Mouse (Mus musculus) stomach, postnatal 0 days (tissue): ENCODE results near the gene Ift46. TPM values are rescaled to one million over a fixed set of nuclear protein-coding genes. Genes with fewer than 3 reads are reported as not detected.
"Not testable (repeated sequence)": the region's sequence is repeated elsewhere in the genome, so short reads cannot be mapped to it uniquely, and the experiment has no call there.

Experiments
- ATAC-seq: fragments of 200-750 bp; cut with Nextera tagmentation; 2 replicates; pipeline ENCODE4 v1.8.0; 2017; ENCODE audit not compliant: low FRiP score, low TSS enrichment
- DNase-seq: peaks from one replicate; pipeline ENCODE4 v3.0.0-alpha.2; 2016; ENCODE audit warnings: low spot score
- H3K27ac ChIP-seq: fragments of 300-500 bp; sonication (generic); replicated peaks from 2 replicates; pipeline ENCODE4 v1.5.1; 2014; ENCODE audit warnings: mild to moderate bottlenecking, control low read depth
- H3K27me3 ChIP-seq: fragments of 300-500 bp; sonication (generic); 2 replicates; pipeline ENCODE4 v1.6.1; 2014; ENCODE audit warnings: low read length; ENCODE audit not compliant: control insufficient read depth, insufficient read depth
- H3K36me3 ChIP-seq: fragments of 300-500 bp; sonication (generic); 2 replicates; pipeline ENCODE4 v1.6.1; 2014; ENCODE audit warnings: low read length, mixed read lengths; ENCODE audit not compliant: control insufficient read depth, insufficient read depth
- H3K4me1 ChIP-seq: fragments of 300-500 bp; sonication (generic); replicated peaks from 2 replicates; pipeline ENCODE4 v1.6.1; 2014; ENCODE audit warnings: antibody characterized with exemption; ENCODE audit not compliant: control insufficient read depth, insufficient read depth
- H3K4me2 ChIP-seq: fragments of 300-500 bp; sonication (generic); replicated peaks from 2 replicates; pipeline ENCODE4 v1.6.1; 2014; ENCODE audit warnings: low read depth, mild to moderate bottlenecking, control low read depth, moderate library complexity
- H3K4me3 ChIP-seq: fragments of 300-500 bp; sonication (generic); 2 replicates; pipeline ENCODE4 v1.5.1; 2014; ENCODE audit warnings: low read depth, low read length, control low read depth
- H3K9ac ChIP-seq: fragments of 300-500 bp; sonication (generic); 2 replicates; pipeline ENCODE4 v1.6.1; 2014; ENCODE audit warnings: mild to moderate bottlenecking, low read length, control low read depth, mixed read lengths
- H3K9me3 ChIP-seq: fragments of 300-500 bp; sonication (generic); 2 replicates; pipeline ENCODE4 v1.6.1; 2016; ENCODE audit warnings: low read length; ENCODE audit not compliant: control insufficient read depth
- CTCF ChIP-seq: IDR thresholded peaks from 2 replicates; pipeline ENCODE4 v1.5.1; 2016; ENCODE audit warnings: antibody characterized with exemption, low read depth, mild to moderate bottlenecking, moderate library complexity
- EP300 ChIP-seq: optimal IDR thresholded peaks from 2 replicates; pipeline ENCODE3; 2016; ENCODE audit warnings: antibody characterized with exemption
- WGBS: fragments of 180-500 bp; shearing (Covaris S2); extraction: QIAGEN DNeasy Blood & Tissue Kit; methylation state at CpG from one replicate; pipeline ENCODE4 v1.1.7; 2014; 5-methylcytosine and 5-hydroxymethylcytosine counted together
- polyA plus RNA-seq: library from polyadenylated mRNA; unstranded; fragments of >200 nt; fragmentation: Nextera tagmentation; extraction: Ambion mirVana; gene quantifications from 2 replicates; pipeline ENCODE4 v1.2.1, GENCODE M21; 2015

Gene Ift46
- polyA plus RNA-seq, 1 experiment from 2014 or later = 55.5 TPM

DNA sequence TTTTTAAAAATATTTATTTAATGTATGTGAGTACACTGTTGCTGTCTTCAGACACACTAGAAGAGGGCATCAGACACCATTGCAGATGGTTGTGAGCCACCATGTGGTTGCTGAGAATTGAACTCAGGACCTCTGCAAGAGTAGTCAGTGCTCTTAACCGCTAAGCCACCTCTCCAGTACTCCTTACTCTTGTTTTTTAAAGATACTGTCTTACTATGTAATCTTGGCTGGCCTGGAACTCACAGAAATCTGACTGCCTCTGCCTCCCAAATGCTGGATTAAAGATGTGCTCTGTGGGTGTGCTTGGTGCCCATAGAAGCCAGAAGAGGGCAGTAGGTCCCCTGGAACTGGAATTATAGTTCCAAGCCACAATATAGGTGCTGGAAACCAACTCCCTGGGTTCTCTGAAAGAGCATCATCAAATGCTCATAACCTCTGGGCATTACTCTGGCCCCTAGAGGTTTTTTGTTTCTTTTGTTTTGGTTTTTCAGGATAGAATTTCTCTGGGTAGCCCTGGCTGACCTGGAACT, 27.0 kb upstream of the Ift46 start:
- H3K4me1 ChIP-seq = no peaks in the 10 kb centered on the region
- 90% methylated on average over 1 of the region's 1 CpGs for WGBS
- no peak overlapping the region for H3K9ac ChIP-seq
- DNase-seq (no peak), ATAC-seq (no peak)
- no peak overlapping the region for H3K4me2 ChIP-seq
- H3K4me3 ChIP-seq = no peak overlapping the region
- H3K27ac ChIP-seq = no peak overlapping the region
- peaks cover 5% of the 10 kb centered on the region; the same call in 1 of the 2 replicates for H3K36me3 ChIP-seq
- no peaks in the 10 kb centered on the region for H3K27me3 ChIP-seq
- no peaks in the 10 kb centered on the region for H3K9me3 ChIP-seq
- TF ChIP-seq CTCF (peak; percentile 48), EP300 (no peak)

DNA sequence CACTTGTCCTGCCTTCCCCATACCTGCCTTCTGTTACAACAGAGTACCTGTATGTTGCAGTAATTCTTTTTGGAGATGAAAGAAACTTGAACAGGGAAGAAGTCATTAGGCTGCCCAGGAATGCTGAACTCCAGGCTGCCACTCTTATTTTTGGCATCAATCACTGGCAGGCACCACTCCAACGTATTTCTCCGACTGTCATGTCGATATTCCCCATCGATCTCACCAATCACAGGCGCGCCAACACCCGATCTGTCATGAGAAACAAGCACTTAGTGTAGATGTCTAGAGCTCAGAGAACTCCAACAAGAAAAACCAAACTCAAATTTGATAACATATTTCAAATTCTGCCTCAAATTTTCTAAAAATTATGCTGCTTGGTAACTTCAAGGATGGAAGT, 22.3 kb upstream of the Ift46 start:
- 93% methylated on average over 7 of the region's 7 CpGs for WGBS
- ATAC-seq = no peak
- TF ChIP-seq EP300 (no peak), CTCF (no peak)

DNA sequence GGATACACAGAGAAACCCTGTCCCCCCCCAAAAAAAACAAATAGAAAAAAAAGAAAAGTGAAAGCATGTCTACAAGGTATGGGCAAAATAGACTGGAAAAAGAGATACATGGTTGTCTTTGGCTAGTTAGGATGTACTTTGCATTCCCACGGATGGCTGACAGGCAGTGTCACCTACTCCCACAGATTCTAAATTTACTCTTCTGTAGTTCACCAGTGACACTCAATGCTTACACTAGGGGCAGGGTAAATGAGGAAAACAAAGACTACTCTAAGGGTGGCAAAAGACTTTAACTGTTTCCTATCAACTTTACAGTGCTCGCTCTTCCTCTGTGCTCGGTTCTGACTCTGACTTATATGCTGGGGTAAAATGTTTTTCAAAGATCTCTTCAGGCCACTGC, 21.0 kb upstream of the Ift46 start:
- DNase-seq = no peak
- Histone ChIP-seq H3K27ac (no peak overlapping the region), H3K9me3 (no peaks in the 10 kb centered on the region), H3K4me1 (no peaks in the 10 kb centered on the region), H3K27me3 (no peaks in the 10 kb centered on the region), H3K4me2 (no peak overlapping the region), H3K36me3 (peaks cover 20% of the 10 kb centered on the region), H3K9ac (no peak overlapping the region), H3K4me3 (no peak overlapping the region)
- 87% methylated on average over 3 of the region's 3 CpGs for WGBS
- no peak for ATAC-seq
- TF ChIP-seq EP300 (no peak), CTCF (no peak)

More for the DNA sequence above, 22.3 kb upstream of the Ift46 start:
- no peak for DNase-seq
- Histone ChIP-seq H3K27ac (no peak overlapping the region), H3K4me2 (no peak overlapping the region), H3K36me3 (peaks cover 14% of the 10 kb centered on the region), H3K9me3 (no peaks in the 10 kb centered on the region), H3K4me3 (no peak overlapping the region), H3K27me3 (no peaks in the 10 kb centered on the region), H3K9ac (no peak overlapping the region), H3K4me1 (no peaks in the 10 kb centered on the region)

DNA sequence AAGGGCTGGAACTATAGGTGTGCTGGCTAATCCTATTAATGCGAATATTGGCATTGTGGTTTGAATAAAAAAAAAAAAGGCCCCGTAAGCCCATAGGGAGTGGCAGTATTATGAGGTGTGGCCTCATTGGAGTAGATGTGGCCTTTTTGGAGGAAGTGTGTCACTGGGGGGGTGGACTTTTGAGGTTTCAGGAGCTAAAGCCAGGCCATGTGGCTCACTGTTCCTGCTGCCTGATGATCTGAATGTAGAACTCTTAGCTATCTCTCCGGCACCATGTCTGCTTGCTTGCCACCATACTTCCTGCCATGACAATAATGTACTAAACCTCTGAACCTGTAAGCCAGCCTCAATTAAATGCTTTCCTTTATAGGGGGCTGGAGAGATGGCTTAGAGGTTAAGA, 20.4 kb upstream of the Ift46 start:
- no peak for ATAC-seq
- H3K36me3 ChIP-seq = peaks cover 25% of the 10 kb centered on the region
- TF ChIP-seq EP300 (no peak), CTCF (no peak)
- no peak overlapping the region for H3K27ac ChIP-seq
- H3K4me2 ChIP-seq = no peak overlapping the region
- H3K4me3 ChIP-seq = no peak overlapping the region
- no peak overlapping the region for H3K9ac ChIP-seq
- no peak for DNase-seq
- no peaks in the 10 kb centered on the region for H3K9me3 ChIP-seq
- no peaks in the 10 kb centered on the region for H3K4me1 ChIP-seq
- 84% methylated on average over 3 of the region's 3 CpGs for WGBS
- no peaks in the 10 kb centered on the region for H3K27me3 ChIP-seq

DNA sequence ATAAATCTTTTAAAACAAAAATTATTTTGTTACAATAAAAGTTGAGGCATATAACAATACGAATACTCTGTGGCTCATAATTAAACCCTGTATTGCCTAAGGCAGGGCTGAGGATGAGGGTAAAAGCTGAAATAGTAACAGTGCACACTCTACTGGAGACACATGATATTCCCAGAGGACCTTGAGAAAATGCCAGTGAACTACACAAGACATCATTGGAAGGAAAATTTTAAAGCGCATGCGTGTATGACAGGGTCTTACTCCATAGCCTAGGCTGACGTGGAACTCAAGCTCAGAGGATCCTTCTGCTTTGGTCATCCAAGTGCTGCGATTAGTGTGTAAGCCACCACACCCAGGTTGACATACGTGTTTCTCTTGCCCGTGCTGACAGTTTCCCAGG, 19.2 kb upstream of the Ift46 start:
- TF ChIP-seq EP300 = no peak
- TF ChIP-seq CTCF = peak; percentile 47
- WGBS = 89% methylated on average over 7 of the region's 7 CpGs
- DNase-seq (no peak), ATAC-seq (0 out of 2 replicates have a peak, but pooled peaks have one; percentile 45)
- no peak overlapping the region for H3K27ac ChIP-seq
- no peak overlapping the region for H3K9ac ChIP-seq
- H3K36me3 ChIP-seq = peaks cover 24% of the 10 kb centered on the region
- H3K9me3 ChIP-seq = no peaks in the 10 kb centered on the region
- H3K4me1 ChIP-seq = no peaks in the 10 kb centered on the region
- no peaks in the 10 kb centered on the region for H3K27me3 ChIP-seq
- H3K4me3 ChIP-seq = no peak overlapping the region
- no peak overlapping the region for H3K4me2 ChIP-seq

DNA sequence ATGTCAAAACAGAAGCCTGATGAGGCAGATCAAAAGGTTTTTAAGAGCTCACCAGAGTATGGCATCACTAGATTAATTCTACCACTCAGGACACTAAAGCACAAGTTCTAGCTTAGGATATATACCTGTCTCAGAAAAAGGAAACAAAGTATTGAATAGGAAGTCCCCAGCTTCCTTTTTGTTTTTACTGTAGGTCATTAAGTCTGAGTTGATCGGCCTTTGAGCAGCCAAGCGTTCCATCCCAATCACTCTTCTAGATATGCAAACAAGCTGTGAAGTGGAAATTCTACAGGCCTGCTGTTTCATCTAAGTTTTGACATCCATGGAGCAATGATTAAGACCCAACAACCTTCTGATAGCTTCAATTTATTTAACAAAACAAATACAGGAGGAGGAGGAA, 6.8 kb upstream of the Ift46 start:
- no peak overlapping the region for H3K4me3 ChIP-seq
- ATAC-seq (no peak), DNase-seq (no peak)
- H3K27ac ChIP-seq = no peak overlapping the region
- no peak for TF ChIP-seq EP300
- TF ChIP-seq CTCF = no peak
- H3K9ac ChIP-seq = no peak overlapping the region
- H3K36me3 ChIP-seq = peaks cover 8% of the 10 kb centered on the region; the same call in 1 of the 2 replicates
- H3K9me3 ChIP-seq = no peaks in the 10 kb centered on the region
- no peaks in the 10 kb centered on the region for H3K27me3 ChIP-seq
- WGBS = 55% methylated on average over 2 of the region's 2 CpGs
- H3K4me2 ChIP-seq = no peak overlapping the region
- no peaks in the 10 kb centered on the region for H3K4me1 ChIP-seq

DNA sequence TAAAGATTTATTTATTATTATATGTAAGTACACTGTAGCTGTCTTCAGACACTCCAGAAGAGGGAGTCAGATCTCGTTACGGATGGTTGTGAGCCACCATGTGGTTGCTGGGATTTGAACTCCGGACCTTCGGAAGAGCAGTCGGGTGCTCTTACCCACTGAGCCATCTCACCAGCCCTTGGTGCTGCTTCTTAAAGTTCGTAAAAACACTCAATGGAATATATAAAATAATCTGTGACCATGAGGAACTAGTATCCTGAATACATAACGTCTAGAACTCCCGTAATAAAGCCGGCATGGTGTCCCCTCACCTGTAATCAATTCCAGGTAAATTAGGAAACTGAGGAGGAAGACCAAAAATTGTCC, 304 bp downstream of the Ift46 start:
- H3K9me3 ChIP-seq, H3K27me3 ChIP-seq, H3K27ac ChIP-seq, H3K4me1 ChIP-seq, H3K9ac ChIP-seq, DNase-seq, ATAC-seq, H3K36me3 ChIP-seq: not testable (repeated sequence)
- Histone ChIP-seq H3K4me2 (peak overlapping the region; percentile 55; the same call in 1 of the 2 replicates), H3K4me3 (peak overlapping the region; percentile 98)
- 42% methylated on average over 7 of the region's 9 CpGs for WGBS
